Mouse (Mus musculus) MEL (cell line): ENCODE measurements at regions not wholly inside any gene's neighbourhood (a gene's known extent, or its start where the extent isn't known, plus 50 kb on each side); places are given as distances from the start of the nearest gene placed in this dataset.

Source experiments
- DNase-seq: peaks from one replicate; pipeline ENCODE4 v3.0.0; 2011; ENCODE audit warnings: low read depth, low spot score
- H3K27ac ChIP-seq: 2 replicates; pipeline ENCODE4 v1.5.1; 2012; ENCODE audit warnings: low read depth, mild to moderate bottlenecking, control low read depth, low read length, moderate library complexity; ENCODE audit not compliant: control insufficient read depth
- H3K27me3 ChIP-seq, 2 experiments: fragments of 150-350 bp in 1 of 2; sonication (generic) in 1 of 2; 2 replicates each; pipeline ENCODE4 v1.6.1; 2012; ENCODE audit warnings: low read length in 2 of 2, mild to moderate bottlenecking in 2 of 2, improper control_type of control experiment in 1 of 2, moderate library complexity in 1 of 2; ENCODE audit not compliant: insufficient read depth in 2 of 2, control insufficient read depth in 1 of 2
- H3K36me3 ChIP-seq, 2 experiments: 2 replicates each; pipeline ENCODE4 v1.6.1; 2012 to 2014; ENCODE audit warnings: low read length in 2 of 2, improper control_type of control experiment in 1 of 2, inconsistent platforms in 1 of 2, mild to moderate bottlenecking in 1 of 2; ENCODE audit not compliant: insufficient read depth in 2 of 2, control insufficient read depth in 1 of 2
- H3K4me1 ChIP-seq, 2 experiments: fragments of 150-350 bp in 1 of 2; sonication (generic) in 1 of 2; 2 replicates each; pipeline ENCODE4 v1.6.1; 2012; ENCODE audit warnings: low read length in 2 of 2, improper control_type of control experiment in 1 of 2, mild to moderate bottlenecking in 1 of 2; ENCODE audit not compliant: insufficient read depth in 2 of 2, control insufficient read depth in 1 of 2
- H3K4me3 ChIP-seq, 2 experiments: fragments of 150-350 bp in 1 of 2; sonication (generic) in 1 of 2; 2 replicates each; pipeline ENCODE4 v1.5.1; 2012; ENCODE audit warnings: low read depth in 2 of 2, low read length in 2 of 2, mild to moderate bottlenecking in 2 of 2, moderate library complexity in 2 of 2, control low read depth in 1 of 2, improper control_type of control experiment in 1 of 2; ENCODE audit not compliant: control insufficient read depth in 1 of 2, insufficient read depth in 1 of 2
- H3K79me2 ChIP-seq: 2 replicates; pipeline ENCODE4 v1.6.1; 2012; ENCODE audit warnings: mild to moderate bottlenecking, low read length, moderate library complexity; ENCODE audit not compliant: control insufficient read depth, poor library complexity, insufficient read depth
- H3K9ac ChIP-seq: 2 replicates; pipeline ENCODE4 v1.6.1; 2012; ENCODE audit warnings: low read depth, mild to moderate bottlenecking, control low read depth, low read length, moderate library complexity; ENCODE audit not compliant: control insufficient read depth, poor library complexity, severe bottlenecking
- H3K9me3 ChIP-seq: fragments of 150-350 bp; sonication (generic); replicated peaks from 2 replicates; pipeline ENCODE4 v1.6.1; 2012; ENCODE audit warnings: mild to moderate bottlenecking, low read length, improper control_type of control experiment, moderate library complexity; ENCODE audit not compliant: insufficient read depth
- BHLHE40 ChIP-seq: IDR thresholded peaks from 2 replicates; pipeline ENCODE4 v1.6.1; 2012; ENCODE audit warnings: low read depth, mild to moderate bottlenecking, inconsistent platforms, low read length, improper control_type of control experiment, borderline replicate concordance
- CTCF ChIP-seq, 3 experiments: IDR thresholded peaks in 2 of 3; conservative IDR thresholded peaks in 1 of 3; 2 replicates each; pipeline ENCODE4 v1.5.1; 2011 to 2012; ENCODE audit warnings: low read length in 3 of 3, low read depth in 2 of 3, mild to moderate bottlenecking in 2 of 3, improper control_type of control experiment in 1 of 3, inconsistent platforms in 1 of 3, mixed read lengths in 1 of 3, moderate library complexity in 1 of 3; ENCODE audit not compliant: control insufficient read depth in 1 of 3, insufficient read depth in 1 of 3, poor library complexity in 1 of 3, severe bottlenecking in 1 of 3
- EP300 ChIP-seq, 2 experiments: IDR thresholded peaks; 2 replicates each; pipeline ENCODE4 v1.6.1; 2011; ENCODE audit warnings: improper control_type of control experiment in 2 of 2, low read length in 2 of 2, low read depth in 1 of 2, mild to moderate bottlenecking in 1 of 2
- GABPA ChIP-seq: IDR thresholded peaks from 2 replicates; pipeline ENCODE4 v1.6.1; 2012; ENCODE audit warnings: low read depth, mild to moderate bottlenecking, inconsistent platforms, low read length, improper control_type of control experiment, moderate library complexity
- GATA1 ChIP-seq: IDR thresholded peaks from 2 replicates; pipeline ENCODE4 v1.6.1; 2011; ENCODE audit warnings: low read depth, low read length, improper control_type of control experiment
- JUND ChIP-seq: IDR thresholded peaks from 2 replicates; pipeline ENCODE4 v1.6.1; 2011; ENCODE audit warnings: low read depth, mild to moderate bottlenecking, improper control_type of control experiment, low read length
- KAT2A ChIP-seq: conservative IDR thresholded peaks from 2 replicates; pipeline ENCODE4 v1.6.1; 2012; ENCODE audit warnings: low read depth, low read length, improper control_type of control experiment, inconsistent platforms
- MAFK ChIP-seq: IDR thresholded peaks from 2 replicates; pipeline ENCODE4 v1.6.1; 2011; ENCODE audit warnings: low read depth, mild to moderate bottlenecking, low read length, improper control_type of control experiment, borderline replicate concordance
- MAX ChIP-seq: IDR thresholded peaks from 2 replicates; pipeline ENCODE4 v1.6.1; 2011; ENCODE audit warnings: low read length, improper control_type of control experiment
- MEF2A ChIP-seq: IDR thresholded peaks from 2 replicates; pipeline ENCODE4 v1.6.1; 2014; ENCODE audit warnings: low read depth, mild to moderate bottlenecking, inconsistent platforms, low read length, improper control_type of control experiment; ENCODE audit not compliant: poor library complexity, insufficient replicate concordance, severe bottlenecking; ENCODE audit errors: extremely low read depth
- MYB ChIP-seq: IDR thresholded peaks from 2 replicates; pipeline ENCODE4 v1.6.1; 2011; ENCODE audit warnings: mild to moderate bottlenecking, low read depth, low read length, improper control_type of control experiment
- MYC ChIP-seq: IDR thresholded peaks from 2 replicates; pipeline ENCODE4 v1.6.1; 2011; ENCODE audit warnings: low read depth, mild to moderate bottlenecking, low read length, improper control_type of control experiment, moderate library complexity
- NRF1 ChIP-seq: IDR thresholded peaks from 2 replicates; pipeline ENCODE4 v1.6.1; 2014; ENCODE audit warnings: low read depth, mild to moderate bottlenecking, inconsistent platforms, low read length, improper control_type of control experiment, moderate library complexity; ENCODE audit not compliant: poor library complexity, insufficient read depth, severe bottlenecking
- RAD21 ChIP-seq: IDR thresholded peaks from 2 replicates; pipeline ENCODE4 v1.6.1; 2011; ENCODE audit warnings: mild to moderate bottlenecking, low read depth, low read length, improper control_type of control experiment
- RCOR1 ChIP-seq: IDR thresholded peaks from 2 replicates; pipeline ENCODE4 v1.6.1; 2012; ENCODE audit warnings: low read depth, mild to moderate bottlenecking, inconsistent platforms, low read length, improper control_type of control experiment
- TAL1 ChIP-seq: IDR thresholded peaks from 2 replicates; pipeline ENCODE4 v1.6.1; 2012; ENCODE audit warnings: mild to moderate bottlenecking, inconsistent platforms, low read length, moderate library complexity, mixed read lengths
- USF2 ChIP-seq, 2 experiments: IDR thresholded peaks; 2 replicates each; pipeline ENCODE4 v1.6.1; 2011 to 2012; ENCODE audit warnings: improper control_type of control experiment in 2 of 2, low read length in 2 of 2, borderline replicate concordance in 1 of 2, inconsistent platforms in 1 of 2, low read depth in 1 of 2, mild to moderate bottlenecking in 1 of 2; ENCODE audit not compliant: insufficient read depth in 1 of 2
- ZKSCAN1 ChIP-seq: IDR thresholded peaks from 2 replicates; pipeline ENCODE4 v1.6.1; 2012; ENCODE audit warnings: low read depth, mild to moderate bottlenecking, inconsistent platforms, low read length, improper control_type of control experiment, moderate library complexity
- ZMIZ1 ChIP-seq: IDR thresholded peaks from 2 replicates; pipeline ENCODE4 v1.6.1; 2012; ENCODE audit warnings: low read depth, mild to moderate bottlenecking, inconsistent platforms, low read length, improper control_type of control experiment, moderate library complexity
- ZNF384 ChIP-seq: IDR thresholded peaks from 2 replicates; pipeline ENCODE4 v1.6.1; 2012; ENCODE audit warnings: low read depth, mild to moderate bottlenecking, inconsistent platforms, low read length, improper control_type of control experiment

GRCm38 (mm10) chr8:79498611-79499010 is 99.3 kb upstream of the Smad1 start:
- no peaks in the 10 kb centered on the region for H3K79me2 ChIP-seq
- no peak for DNase-seq
- no peaks in the 10 kb centered on the region for H3K27me3 ChIP-seq
- H3K4me3 ChIP-seq, result no peak overlapping the region
- no peak overlapping the region for H3K27ac ChIP-seq
- H3K4me1 ChIP-seq, result no peaks in the 10 kb centered on the region
- H3K9me3 ChIP-seq, result no peaks in the 10 kb centered on the region
- H3K36me3 ChIP-seq, result no peaks in the 10 kb centered on the region
- H3K9ac ChIP-seq, result no peak overlapping the region
- no peak for TF ChIP-seq MYC
- no peak for TF ChIP-seq TAL1
- no peak for TF ChIP-seq RAD21
- TF ChIP-seq KAT2A, result no peak
- no peak for TF ChIP-seq MAX
- no peak for TF ChIP-seq RCOR1
- no peak for TF ChIP-seq GABPA
- no peak for TF ChIP-seq EP300 (IDR thresholded peaks at IDR 0.05; ENCODE audit: low read depth in 1 of 2, low read length in 2 of 2)
- no peak for TF ChIP-seq CTCF (IDR thresholded peaks at IDR 0.05 in 2 of 3, conservative IDR thresholded peaks at IDR 0.05 in 1 of 3; ENCODE audit: control insufficient read depth in 1 of 3, insufficient read depth in 1 of 3, low read depth in 2 of 3, low read length in 3 of 3, poor library complexity in 1 of 3, severe bottlenecking in 1 of 3)

GRCm38 (mm10) chr8:79491156-79491698 is 91.9 kb upstream of the Smad1 start:
- Histone ChIP-seq H3K4me1 (no peaks in the 10 kb centered on the region), H3K9me3 (no peaks in the 10 kb centered on the region), H3K36me3 (no peaks in the 10 kb centered on the region), H3K79me2 (no peaks in the 10 kb centered on the region), H3K27ac (no peak overlapping the region), H3K27me3 (peaks cover 0 to 4% of the 10 kb centered on the region in 2 experiments; a peak in 1 of 4 replicates), H3K9ac (no peak overlapping the region), H3K4me3 (no peak overlapping the region)
- TF ChIP-seq GATA1, result no peak
- TF ChIP-seq BHLHE40, result no peak
- no peak for TF ChIP-seq JUND
- no peak for TF ChIP-seq EP300 (IDR thresholded peaks at IDR 0.05; ENCODE audit: low read depth in 1 of 2, low read length in 2 of 2)
- no peak for TF ChIP-seq MAFK
- TF ChIP-seq KAT2A, result no peak
- TF ChIP-seq ZKSCAN1, result no peak
- no peak for TF ChIP-seq GABPA
- DNase-seq, result no peak

GRCm38 (mm10) chr8:79490739-79491138 is 91.4 kb upstream of the Smad1 start:
- Histone ChIP-seq H3K36me3 (no peaks in the 10 kb centered on the region), H3K27me3 (peaks cover 0 to 4% of the 10 kb centered on the region in 2 experiments; a peak in 1 of 4 replicates), H3K4me1 (no peaks in the 10 kb centered on the region), H3K9me3 (no peaks in the 10 kb centered on the region), H3K9ac (no peak overlapping the region), H3K27ac (no peak overlapping the region), H3K4me3 (no peak overlapping the region), H3K79me2 (no peaks in the 10 kb centered on the region)
- no peak for DNase-seq
- no peak for TF ChIP-seq MAX
- TF ChIP-seq ZNF384, result no peak
- no peak for TF ChIP-seq MYB
- TF ChIP-seq USF2 (IDR thresholded peaks at IDR 0.05; ENCODE audit: borderline replicate concordance in 1 of 2, insufficient read depth in 1 of 2, low read depth in 1 of 2, low read length in 2 of 2), result no peak
- no peak for TF ChIP-seq NRF1
- TF ChIP-seq ZMIZ1, result no peak
- TF ChIP-seq MEF2A, result no peak
